Mouse (Mus musculus) cortical plate, adult 2 months (tissue): ENCODE results near the gene Plcb2. TPM values are rescaled to one million over a fixed set of nuclear protein-coding genes. Genes with fewer than 3 reads are reported as not detected.

Experiments used
- H3K27ac ChIP-seq: fragments of 200-500 bp; 2 replicates; pipeline ENCODE4 v1.5.1; 2012; ENCODE audit warnings: low read length, control low read depth, inconsistent platforms; ENCODE audit not compliant: insufficient read depth
- H3K4me1 ChIP-seq: fragments of 200-500 bp; 2 replicates; pipeline ENCODE4 v1.6.1; 2011; ENCODE audit warnings: low read length; ENCODE audit not compliant: control insufficient read depth, insufficient read depth
- H3K4me3 ChIP-seq: fragments of 200-500 bp; 2 replicates; pipeline ENCODE4 v1.5.1; 2011; ENCODE audit warnings: mild to moderate bottlenecking, low read length, control low read depth; ENCODE audit not compliant: insufficient read depth
- CTCF ChIP-seq: fragments of 200-500 bp; IDR thresholded peaks from 2 replicates; pipeline ENCODE4 v1.5.1; 2011; ENCODE audit warnings: mild to moderate bottlenecking, control low read depth, low read length; ENCODE audit not compliant: insufficient read depth; ENCODE audit errors: extremely low read depth
- POLR2A ChIP-seq: fragments of 200-500 bp; IDR thresholded peaks from 2 replicates; pipeline ENCODE4 v1.6.1; 2011; ENCODE audit warnings: mild to moderate bottlenecking, low read length, control low read depth; ENCODE audit not compliant: insufficient read depth; ENCODE audit errors: extremely low read depth
- polyA plus RNA-seq: library from polyadenylated mRNA; depleted of rRNA; stranded (reverse); fragments of >200 nt; gene quantifications from 2 replicates; pipeline ENCODE4 v1.2.3, GENCODE M21; 2012

The Plcb2 gene
- polyA plus RNA-seq, 1 experiment = 2.9 TPM

GRCm38 (mm10) chr2:118702883-118703761, 25.1 kb downstream of the Plcb2 start:
- Histone ChIP-seq H3K27ac (peak overlapping the region; percentile 80), H3K4me3 (peak overlapping the region; percentile 64), H3K4me1 (peaks cover 3% of the 10 kb centered on the region)
- no peak for TF ChIP-seq CTCF
- no peak for TF ChIP-seq POLR2A

- peaks cover 3% of the 10 kb centered on the region for H3K4me1 ChIP-seq
- peak overlapping the region; percentile 64 for H3K4me3 ChIP-seq
- H3K27ac ChIP-seq = peak overlapping the region; percentile 80
- TF ChIP-seq CTCF (no peak), POLR2A (no peak)
These were observed 26.0 kb downstream of the Plcb2 start for GRCm38 (mm10) chr2:118701971-118702882.

GRCm38 (mm10) chr2:118701161-118701560, 27.1 kb downstream of the Plcb2 start:
- Histone ChIP-seq H3K4me3 (0 out of 2 replicates have a peak overlapping the region, but pooled peaks have one; percentile 64), H3K4me1 (peaks cover 3% of the 10 kb centered on the region), H3K27ac (no peak overlapping the region)
- TF ChIP-seq POLR2A (no peak), CTCF (no peak)

DNA sequence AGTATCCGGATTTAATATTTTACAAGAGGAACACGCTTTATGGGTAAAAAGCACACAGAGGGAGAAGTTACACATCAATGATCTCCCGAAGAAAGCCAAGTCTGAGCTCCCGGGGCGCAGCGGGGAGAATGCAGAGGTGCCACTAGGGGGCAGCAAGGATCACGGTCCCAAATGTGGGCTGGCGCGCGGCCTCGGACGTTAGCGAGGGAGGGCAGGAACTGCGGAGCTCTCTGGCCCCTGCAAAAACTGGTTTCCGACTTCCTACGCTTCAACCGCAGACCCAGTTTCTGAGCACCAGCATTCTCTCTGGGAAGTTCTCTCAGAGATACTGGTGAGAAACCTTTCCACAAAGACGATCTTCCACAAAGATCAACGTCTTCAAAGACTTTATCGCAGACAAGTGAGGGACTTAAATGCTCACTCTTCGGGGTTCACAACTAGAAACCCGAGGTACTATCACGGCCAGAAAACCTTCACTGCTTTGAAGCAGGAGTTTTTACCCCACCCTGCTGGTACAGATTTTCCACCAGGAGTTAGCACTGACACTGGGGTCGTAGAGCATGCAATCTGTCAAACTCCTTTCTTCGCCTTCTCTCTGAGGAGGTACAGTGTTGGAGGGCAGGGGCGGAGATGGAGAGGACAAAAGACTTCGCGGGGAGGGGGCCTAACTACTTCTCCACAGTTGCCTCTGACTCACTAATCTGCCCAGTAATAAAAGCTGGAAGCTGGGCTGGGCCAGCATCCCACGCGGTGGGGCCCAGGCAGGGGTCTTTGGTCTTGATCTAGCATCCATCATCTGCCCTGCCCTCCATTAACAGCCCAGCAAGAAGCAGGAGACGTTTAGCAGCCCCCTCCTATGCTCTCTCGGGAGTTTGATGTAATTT, 27.8 kb downstream of the Plcb2 start:
- peak; percentile 64 for TF ChIP-seq CTCF
- TF ChIP-seq POLR2A = no peak
- H3K27ac ChIP-seq = no peak overlapping the region
- H3K4me3 ChIP-seq = no peak overlapping the region
- H3K4me1 ChIP-seq = peaks cover 1% of the 10 kb centered on the region; the same call in 1 of the 2 replicates

- no peak overlapping the region for H3K27ac ChIP-seq
- TF ChIP-seq CTCF (no peak), POLR2A (no peak)
- H3K4me1 ChIP-seq = no peaks in the 10 kb centered on the region
- no peak overlapping the region for H3K4me3 ChIP-seq
These were observed 30.3 kb downstream of the Plcb2 start for GRCm38 (mm10) chr2:118697955-118698354.

GRCm38 (mm10) chr2:118697311-118697877, 30.8 kb downstream of the Plcb2 start:
- TF ChIP-seq POLR2A = no peak
- no peak for TF ChIP-seq CTCF
- H3K4me3 ChIP-seq = no peak overlapping the region
- H3K4me1 ChIP-seq = no peaks in the 10 kb centered on the region
- no peak overlapping the region for H3K27ac ChIP-seq

- TF ChIP-seq POLR2A (no peak), CTCF (no peak)
- Histone ChIP-seq H3K4me1 (no peaks in the 10 kb centered on the region), H3K27ac (no peak overlapping the region), H3K4me3 (no peak overlapping the region)
These were observed 31.6 kb downstream of the Plcb2 start for GRCm38 (mm10) chr2:118696451-118697308.
